In genomic region chr14:103651562-103651961, GRCm38 (mm10) we compare ENCODE assay signal across 10 mouse cellular contexts. TPM values are rescaled to one million over a fixed set of nuclear protein-coding genes. Genes with fewer than 3 reads are reported as not detected.
DNase-seq lines count a peak whose midpoint lies in the region; ATAC-seq and TF ChIP-seq lines count a peak whose summit lies in the region.
"Had no signal": no experiment of that assay in that cellular context is flagged by ENCODE, and none has a peak within 500 bp of the region (broad histone marks: within the 10 kb centered on the region; RNA-seq: fewer than 3 reads in every experiment).

No protein-coding gene starts in this region.

- no peak overlapping the region for H3K9ac ChIP-seq in kidney, embryonic 14.5 days (ENCODE audit: low read depth, low read length)
- peak overlapping the region; percentile 99 for H3K9ac ChIP-seq in midbrain, embryonic 13.5 days (replicated peaks)

- no peaks in the 10 kb centered on the region for H3K9me3 ChIP-seq in kidney, embryonic 14.5 days (ENCODE audit: control insufficient read depth, low read length)
- H3K9me3 ChIP-seq in hindbrain, embryonic 10.5 days, result no peaks in the 10 kb centered on the region
- H3K9me3 ChIP-seq in midbrain, embryonic 13.5 days, result no peaks in the 10 kb centered on the region
- H3K9me3 ChIP-seq: liver, embryonic 13.5 days had no signal

- no peak for TF ChIP-seq POLR2A in bone marrow, adult 2 months (IDR thresholded peaks at IDR 0.05; ENCODE audit: borderline replicate concordance, control insufficient read depth, low read depth, low read length)

- no peak for ATAC-seq in kidney, embryonic 14.5 days (ENCODE audit: low FRiP score, low TSS enrichment)
- ATAC-seq in midbrain, embryonic 13.5 days, result no peak
- ATAC-seq in megakaryocyte-erythroid progenitor cell, adult 5-6 weeks (replicated peaks; ENCODE audit: low FRiP score, low TSS enrichment, poor library complexity, severe bottlenecking), result no peak
- ATAC-seq in monocyte, adult 5-6 weeks (replicated peaks; ENCODE audit: insufficient number of reproducible peaks, low FRiP score, low TSS enrichment, poor library complexity, severe bottlenecking), result no peak

- H3K27ac ChIP-seq in kidney, embryonic 14.5 days (ENCODE audit: low read depth, low read length), result no peak overlapping the region
- H3K27ac ChIP-seq in bone marrow, adult 2 months (ENCODE audit: control insufficient read depth, insufficient read depth, low read depth, low read length, poor library complexity), result no peak overlapping the region
- no peak overlapping the region for H3K27ac ChIP-seq in hindbrain, embryonic 10.5 days
- no peak overlapping the region for H3K27ac ChIP-seq in midbrain, embryonic 13.5 days
- H3K27ac ChIP-seq: liver, embryonic 13.5 days had no signal

- H3K36me3 ChIP-seq in kidney, embryonic 14.5 days (ENCODE audit: control insufficient read depth, insufficient read depth, low read length), result no peaks in the 10 kb centered on the region
- no peaks in the 10 kb centered on the region for H3K36me3 ChIP-seq in hindbrain, embryonic 10.5 days
- H3K36me3 ChIP-seq in midbrain, embryonic 13.5 days, result no peaks in the 10 kb centered on the region
- H3K36me3 ChIP-seq: liver, embryonic 13.5 days had no signal

- 47% methylated on average over 2 of the region's 2 CpGs for WGBS in kidney, embryonic 14.5 days
- 22% methylated on average over 2 of the region's 2 CpGs for WGBS in bone marrow, adult 2 months
- 57% methylated on average over 2 of the region's 2 CpGs for WGBS in hindbrain, embryonic 10.5 days
- 40% methylated on average over 2 of the region's 2 CpGs for WGBS in midbrain, embryonic 13.5 days

- no peaks in the 10 kb centered on the region for H3K4me1 ChIP-seq in kidney, embryonic 14.5 days (ENCODE audit: control insufficient read depth, insufficient read depth, low read length)
- H3K4me1 ChIP-seq in bone marrow, adult 2 months (ENCODE audit: control insufficient read depth, insufficient read depth, low read length), result peaks cover 6% of the 10 kb centered on the region
- H3K4me1 ChIP-seq in hindbrain, embryonic 10.5 days (replicated peaks), result peaks cover 80% of the 10 kb centered on the region
- H3K4me1 ChIP-seq in midbrain, embryonic 13.5 days (replicated peaks), result peaks cover 73% of the 10 kb centered on the region

- peak overlapping the region; percentile 86 for H3K4me2 ChIP-seq in kidney, embryonic 14.5 days (replicated peaks; ENCODE audit: low read depth, low read length)
- peak overlapping the region; percentile 63 for H3K4me2 ChIP-seq in midbrain, embryonic 13.5 days (replicated peaks)

- no peak for DNase-seq in kidney, postnatal 36 days
- no peak for DNase-seq in hindbrain, embryonic 10.5 days (ENCODE audit: low spot score)
- no peak for DNase-seq in adrenal gland, postnatal 4 days (ENCODE audit: low spot score in 2 of 2)
- DNase-seq: liver, embryonic 13.5 days had no signal

- TF ChIP-seq CTCF in bone marrow, adult 2 months (IDR thresholded peaks at IDR 0.05; ENCODE audit: control insufficient read depth, insufficient read depth, low read length), result no peak

- peaks cover 28% of the 10 kb centered on the region for H3K27me3 ChIP-seq in kidney, embryonic 14.5 days (ENCODE audit: control insufficient read depth, insufficient read depth, low read length)
- H3K27me3 ChIP-seq in hindbrain, embryonic 10.5 days (ENCODE audit: insufficient read depth, poor library complexity, severe bottlenecking), result no peaks in the 10 kb centered on the region
- H3K27me3 ChIP-seq in midbrain, embryonic 13.5 days, result no peaks in the 10 kb centered on the region

- H3K4me3 ChIP-seq in kidney, embryonic 14.5 days (ENCODE audit: low read length), result peak overlapping the region; percentile 60
- peak overlapping the region; percentile 20 for H3K4me3 ChIP-seq in bone marrow, adult 2 months (replicated peaks; ENCODE audit: control insufficient read depth, low read depth, low read length)
- peak overlapping the region; percentile 97 for H3K4me3 ChIP-seq in hindbrain, embryonic 10.5 days
- H3K4me3 ChIP-seq in midbrain, embryonic 13.5 days (replicated peaks), result peak overlapping the region; percentile 98

RNA-seq across cellular contexts. Expression of gene Slain1, which starts 1.5 kb away (rescaled TPM):
- polyA plus RNA-seq in kidney, embryonic 14.5 days (2014; fragmentation: Nextera tagmentation; extraction: Ambion mirVana), result 4.0 and 5.8 TPM in 2 replicates
- polyA plus RNA-seq in bone marrow, adult 2 months (2011; ENCODE audit: insufficient read depth, insufficient read length, low replicate concordance, missing spikeins), result 1.1 and 5.3 TPM in 2 replicates
- polyA plus RNA-seq in hindbrain, embryonic 10.5 days (2016; fragmentation: Nextera tagmentation; extraction: Ambion mirVana), result 8.2 and 13.3 TPM in 2 replicates
- polyA plus RNA-seq in midbrain, embryonic 13.5 days (2015; fragmentation: Nextera tagmentation; extraction: Ambion mirVana), result 11.1 and 17.3 TPM in 2 replicates
- 2.5 and 2.9 TPM in 2 replicates for total RNA-seq in megakaryocyte-erythroid progenitor cell, adult 5-6 weeks (2014; fragmentation: Nextera tagmentation)
- total RNA-seq in megakaryocyte-erythroid progenitor cell, adult 5-6 weeks (2017), result 2.2 and 7.1 TPM in 2 replicates
- total RNA-seq in adrenal gland, postnatal 4 days (2021), result 1 to 10 TPM; 2.8 to 4.1 TPM
- 10.5 to 23.0 TPM (median 12.2 TPM) in 3 replicates for total RNA-seq in monocyte, adult 5-6 weeks (2017)
- total RNA-seq: MEL had no signal

Comparison
In these comparisons a context has a peak if more than half of its experiments do, and no peak if none do; other contexts are left out.
1. H3K4me3 ChIP-seq: peak in every context shown above with its lines; median percentile 98 in midbrain, embryonic 13.5 days; 97 in hindbrain, embryonic 10.5 days; 60 in kidney, embryonic 14.5 days; 20 in bone marrow, adult 2 months.